Mouse (Mus musculus): ENCODE results near the gene Lrrc20.
A peak's percentile ranks its signal among the peaks of the same experiment; 100 is the strongest.

DNA sequence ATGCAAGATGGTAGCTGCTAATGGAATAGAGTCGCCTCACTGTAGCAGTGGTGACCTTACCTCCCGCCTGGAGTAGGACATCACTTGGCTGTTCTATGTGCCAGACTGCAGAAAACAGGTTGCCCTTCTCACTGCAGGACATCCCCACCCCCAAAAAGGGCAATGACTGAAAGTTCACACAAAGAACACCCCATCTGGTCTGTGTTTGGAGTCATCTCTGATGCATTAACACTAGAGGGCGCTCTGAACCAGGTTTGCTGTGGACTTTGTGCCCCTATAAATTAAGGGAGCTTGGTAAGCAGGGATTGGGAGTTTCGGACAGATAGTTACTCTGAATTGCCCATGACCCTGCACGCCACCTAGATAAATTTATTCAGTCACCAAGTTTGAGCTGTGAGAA lies 8.7 kb upstream of the Lrrc20 start:
- TF ChIP-seq CTCF (IDR thresholded peaks at IDR 0.05; ENCODE audit: control insufficient read depth, insufficient read depth, insufficient read length) (peak; percentile 46), USF1 (IDR thresholded peaks at IDR 0.05; ENCODE audit: low read depth) (no peak)
